Mouse (Mus musculus) embryonic stem cell, embryonic (primary cell): ENCODE measurements at regions not wholly inside any gene's neighbourhood (a gene's known extent, or its start where the extent isn't known, plus 50 kb on each side); places are given as distances from the start of the nearest gene placed in this dataset.

ENCODE experiments used
- CTCF ChIA-PET, 4 experiments: fragments of 300-600 bp in 2 of 4; fragments of 350-600 bp in 2 of 4; sonication (Branson Sonifier 250); formaldehyde crosslinking; loops; one replicate each; lab custom pipeline; 2022; ENCODE audit warnings: inconsistent platforms in 2 of 4; lab: Charles Lee
- POLR2A ChIA-PET, 4 experiments: fragments of 300-600 bp in 2 of 4; fragments of 350-600 bp in 2 of 4; sonication (Branson Sonifier 250); formaldehyde crosslinking; loops; one replicate each; lab custom pipeline; 2022; ENCODE audit warnings: antibody characterized with exemption in 4 of 4, inconsistent platforms in 1 of 4; lab: Charles Lee

- ChIA-PET CTCF (no interaction called here), POLR2A (interaction anchor here in 1 of 4 experiments (0.7 kb wide), 1 partner anchor 66 kb away, joined by 3 read pairs; no protein-coding TSS in a partner anchor)
Observed at GRCm38 (mm10) chr16:55168433-55168832, 129.4 kb downstream of the Zpld1 start.

- CTCF ChIA-PET = no interaction called here
- POLR2A ChIA-PET = no interaction called here
Observed at GRCm38 (mm10) chr16:55166181-55166848, 131.5 kb downstream of the Zpld1 start.

GRCm38 (mm10) chr16:55162926-55163325 is 134.9 kb downstream of the Zpld1 start:
- POLR2A ChIA-PET = interaction anchor here in 1 of 4 experiments (0.7 kb wide), 1 partner anchor 336 kb away, joined by 4 read pairs; no protein-coding TSS in a partner anchor
- CTCF ChIA-PET = no interaction called here

GRCm38 (mm10) chr16:55151726-55152125 is 146.1 kb downstream of the Zpld1 start:
- POLR2A ChIA-PET = no interaction called here
- CTCF ChIA-PET = interaction anchor here in 1 of 4 experiments (2.4 kb wide), 1 partner anchor 317 kb away, joined by 10 read pairs; no protein-coding TSS in a partner anchor

- POLR2A ChIA-PET = no interaction called here
- CTCF ChIA-PET = no interaction called here
Observed at GRCm38 (mm10) chr16:55142431-55143173, 155.2 kb downstream of the Zpld1 start.

- CTCF ChIA-PET = no interaction called here
- POLR2A ChIA-PET = no interaction called here
Observed at GRCm38 (mm10) chr16:55134961-55135360, 162.8 kb downstream of the Zpld1 start.

- ChIA-PET CTCF (no interaction called here), POLR2A (no interaction called here)
Observed at GRCm38 (mm10) chr16:55097651-55098050, 200.1 kb downstream of the Zpld1 start.

- POLR2A ChIA-PET = no interaction called here
- CTCF ChIA-PET = no interaction called here
Observed at GRCm38 (mm10) chr16:55087461-55087860, 210.3 kb downstream of the Zpld1 start.

GRCm38 (mm10) chr16:55076172-55076571 is 221.6 kb downstream of the Zpld1 start:
- ChIA-PET CTCF (no interaction called here), POLR2A (no interaction called here)

- CTCF ChIA-PET = no interaction called here
Observed at GRCm38 (mm10) chr16:55039777-55040176, 258.0 kb downstream of the Zpld1 start.

GRCm38 (mm10) chr16:55001661-55002289 is 296.0 kb downstream of the Zpld1 start:
- CTCF ChIA-PET = no interaction called here
- POLR2A ChIA-PET = no interaction called here

More at GRCm38 (mm10) chr16:55039777-55040176, 258.0 kb downstream of the Zpld1 start:
- POLR2A ChIA-PET = no interaction called here

- CTCF ChIA-PET = no interaction called here
- POLR2A ChIA-PET = no interaction called here
Observed at GRCm38 (mm10) chr16:54991595-54992240, 306.1 kb downstream of the Zpld1 start.

GRCm38 (mm10) chr16:54983759-54984218 is 314.0 kb downstream of the Zpld1 start:
- ChIA-PET CTCF (interaction anchor here in 2 of 4 experiments (0.6 to 0.7 kb wide), 4 partner anchors 284 to 1276 kb away, joined by 3 to 6 read pairs (median 4); no protein-coding TSS in a partner anchor), POLR2A (no interaction called here)

GRCm38 (mm10) chr16:54970356-54970755 is 327.4 kb downstream of the Zpld1 start:
- CTCF ChIA-PET = no interaction called here

GRCm38 (mm10) chr16:54943808-54944315 is 353.9 kb downstream of the Zpld1 start:
- ChIA-PET POLR2A (no interaction called here), CTCF (no interaction called here)

More at GRCm38 (mm10) chr16:54970356-54970755, 327.4 kb downstream of the Zpld1 start:
- POLR2A ChIA-PET = no interaction called here

GRCm38 (mm10) chr16:54928259-54928658 is 369.5 kb downstream of the Zpld1 start:
- ChIA-PET CTCF (interaction anchor here in 1 of 4 experiments (0.6 kb wide), 1 partner anchor 19 kb away, joined by 3 read pairs; no protein-coding TSS in a partner anchor), POLR2A (no interaction called here)

GRCm38 (mm10) chr16:54902911-54903310 is 394.9 kb downstream of the Zpld1 start:
- ChIA-PET POLR2A (no interaction called here), CTCF (interaction anchor here in 1 of 4 experiments (0.7 kb wide), 1 partner anchor 29 kb away, joined by 4 read pairs; no protein-coding TSS in a partner anchor)

- CTCF ChIA-PET = no interaction called here
- POLR2A ChIA-PET = no interaction called here
Observed at GRCm38 (mm10) chr16:54901461-54901860, 396.3 kb downstream of the Zpld1 start.

- ChIA-PET POLR2A (no interaction called here), CTCF (no interaction called here)
Observed at GRCm38 (mm10) chr16:54894661-54895060, 403.1 kb downstream of the Zpld1 start.
